Mouse (Mus musculus) common myeloid progenitor, adult 5-6 weeks (primary cell): Measurements from ENCODE around the gene Ldlrad3. TPM values are rescaled to one million over a fixed set of nuclear protein-coding genes. Genes with fewer than 3 reads are reported as not detected.

Experiments
- ATAC-seq: replicated peaks from 2 replicates; pipeline ENCODE4 v1.8.0; 2016; ENCODE audit warnings: low read depth, mild to moderate bottlenecking, moderate TSS enrichment, inconsistent platforms; ENCODE audit not compliant: poor library complexity, severe bottlenecking
- total RNA-seq: library from RNA; stranded (forward); fragments of 200-1000, 187-1606 nt; gene quantifications from 2 replicates; pipeline ENCODE4 v1.2.3, GENCODE M21; 2017

Ldlrad3 gene
- total RNA-seq, 1 experiment from 2014 or later, result 9.2 TPM

DNA sequence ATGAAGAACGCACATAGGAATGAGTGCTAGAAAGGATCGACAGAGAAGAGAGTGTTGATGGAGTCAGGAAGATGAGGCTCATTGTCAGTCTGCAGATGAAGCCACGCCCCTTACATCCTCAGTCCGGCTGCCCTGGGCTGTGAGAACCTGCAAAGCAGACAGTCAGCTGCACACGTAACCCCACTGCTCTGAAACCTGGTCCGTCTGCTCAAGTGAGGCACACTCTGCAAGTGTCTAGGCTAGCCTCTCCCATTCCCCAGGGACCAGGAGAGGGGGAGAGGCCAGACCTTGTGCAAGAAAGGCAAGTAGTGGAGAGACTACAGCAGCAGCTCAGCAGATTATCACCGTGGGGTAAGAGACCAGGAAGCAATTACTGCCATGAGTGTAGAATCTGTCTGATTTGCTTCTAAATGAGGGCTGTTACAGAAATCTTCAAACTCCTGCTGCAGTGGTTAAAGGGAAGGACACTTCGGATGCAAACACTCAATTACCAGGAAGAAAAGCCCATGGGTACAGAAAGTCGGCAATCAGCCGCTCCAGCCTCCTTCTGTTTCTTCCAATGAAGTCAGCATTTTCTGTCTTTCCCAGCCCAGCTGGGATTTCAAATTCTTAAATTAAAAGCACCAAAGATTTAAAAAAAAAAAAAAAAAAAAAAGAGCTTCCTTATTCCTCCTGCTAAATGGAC is 136.2 kb downstream of the Ldlrad3 start:
- ATAC-seq, result peak; percentile 23; the same call in 1 of the 2 replicates

DNA sequence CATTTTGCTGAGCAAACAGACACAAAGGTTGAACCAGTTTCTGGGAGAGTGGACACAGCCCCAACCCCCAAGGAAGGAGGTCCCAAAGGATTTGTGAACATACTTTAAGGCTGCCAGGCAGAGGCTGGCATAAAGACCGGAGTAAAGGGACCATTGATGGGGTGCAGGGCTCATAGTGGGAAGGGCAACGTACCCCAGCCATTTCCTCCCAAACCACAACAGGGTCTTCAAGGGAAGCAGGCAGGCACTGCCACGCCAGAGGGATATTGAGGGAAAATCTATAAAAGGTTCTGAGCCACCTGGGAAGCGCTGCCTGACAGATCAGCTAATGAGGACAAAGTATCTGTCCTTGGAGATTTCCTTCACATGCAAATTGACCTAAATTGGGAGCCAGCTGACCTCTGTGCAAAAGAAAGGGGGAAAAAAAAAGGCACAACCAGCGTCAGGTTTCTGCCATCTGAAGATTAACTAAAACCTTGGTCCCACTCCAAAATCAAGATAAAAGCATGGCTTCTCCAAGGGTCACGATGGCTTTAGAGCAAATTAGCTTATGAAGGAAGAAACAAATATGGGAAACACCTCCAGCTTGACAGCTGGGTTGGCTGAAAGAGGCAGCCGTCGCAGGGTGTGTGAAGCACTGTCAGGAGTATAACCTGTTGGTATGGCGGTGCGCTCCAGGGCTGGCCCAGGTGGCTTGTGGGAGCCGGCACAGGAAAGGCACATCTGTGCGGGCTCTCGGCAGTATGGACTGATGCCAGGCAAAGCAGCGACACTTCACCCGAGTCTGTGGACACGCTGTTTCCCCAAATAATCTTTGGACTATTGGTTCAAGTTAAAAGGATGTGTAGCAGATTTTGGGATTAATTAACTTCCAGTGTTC is 137.6 kb downstream of the Ldlrad3 start:
- ATAC-seq, result no peak

DNA sequence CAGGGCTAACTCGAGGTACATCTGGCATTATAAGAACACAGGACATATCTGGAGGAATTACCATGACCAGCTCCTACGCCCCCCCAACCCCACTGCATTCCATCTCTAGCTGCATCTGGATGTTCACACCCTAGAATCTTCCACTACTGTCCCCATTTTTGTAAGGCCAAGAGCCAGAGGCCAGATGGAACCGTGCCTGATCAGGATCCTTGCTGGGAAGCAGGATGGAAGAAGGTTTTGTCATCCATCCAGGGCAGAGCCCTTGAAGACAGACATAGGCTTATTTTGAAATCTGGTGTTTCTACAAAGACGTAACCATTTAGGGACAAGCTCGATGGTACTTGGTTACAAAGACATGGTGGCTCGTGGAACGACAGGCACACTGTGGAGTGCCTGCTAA is 139.7 kb downstream of the Ldlrad3 start:
- ATAC-seq, result no peak

DNA sequence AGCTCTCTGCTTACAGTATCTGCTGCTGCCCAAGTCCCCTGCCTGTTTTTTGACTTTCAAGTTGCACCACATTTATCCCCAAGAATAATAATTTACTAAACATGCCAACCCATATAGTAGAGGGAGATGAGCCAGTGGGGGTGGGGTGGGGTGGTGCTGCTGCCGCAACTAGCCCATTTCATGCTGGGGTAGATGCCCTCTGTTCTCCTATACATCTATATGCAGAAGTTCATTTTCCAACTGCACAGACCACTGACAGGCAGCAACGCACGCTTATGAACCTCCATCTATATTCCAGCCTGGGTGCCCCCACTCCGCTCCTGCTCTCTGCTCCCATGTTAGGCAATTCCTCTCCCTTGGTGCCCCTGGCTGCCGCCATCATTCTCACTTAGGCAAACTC is 145.7 kb downstream of the Ldlrad3 start:
- ATAC-seq, result no peak

DNA sequence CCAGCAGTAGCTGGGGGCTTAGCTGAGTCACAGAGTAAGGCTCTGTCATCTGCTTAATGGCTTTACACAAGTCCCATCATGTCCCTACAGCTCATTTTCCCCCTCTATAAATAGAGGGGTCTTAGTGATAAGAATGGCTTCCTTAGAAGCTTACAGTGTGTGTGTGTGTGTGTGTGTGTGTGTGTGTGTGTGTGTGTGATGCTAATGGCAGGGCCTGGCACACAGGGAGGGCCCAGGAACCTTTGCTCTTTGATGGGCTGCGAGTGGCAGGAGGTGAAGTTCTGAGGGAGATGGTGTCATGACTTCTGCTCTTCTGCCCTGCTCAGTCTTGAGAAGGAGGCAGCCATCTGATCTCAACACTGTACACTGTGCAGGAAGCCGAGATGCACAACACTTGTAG is 146.2 kb downstream of the Ldlrad3 start:
- no peak for ATAC-seq

DNA sequence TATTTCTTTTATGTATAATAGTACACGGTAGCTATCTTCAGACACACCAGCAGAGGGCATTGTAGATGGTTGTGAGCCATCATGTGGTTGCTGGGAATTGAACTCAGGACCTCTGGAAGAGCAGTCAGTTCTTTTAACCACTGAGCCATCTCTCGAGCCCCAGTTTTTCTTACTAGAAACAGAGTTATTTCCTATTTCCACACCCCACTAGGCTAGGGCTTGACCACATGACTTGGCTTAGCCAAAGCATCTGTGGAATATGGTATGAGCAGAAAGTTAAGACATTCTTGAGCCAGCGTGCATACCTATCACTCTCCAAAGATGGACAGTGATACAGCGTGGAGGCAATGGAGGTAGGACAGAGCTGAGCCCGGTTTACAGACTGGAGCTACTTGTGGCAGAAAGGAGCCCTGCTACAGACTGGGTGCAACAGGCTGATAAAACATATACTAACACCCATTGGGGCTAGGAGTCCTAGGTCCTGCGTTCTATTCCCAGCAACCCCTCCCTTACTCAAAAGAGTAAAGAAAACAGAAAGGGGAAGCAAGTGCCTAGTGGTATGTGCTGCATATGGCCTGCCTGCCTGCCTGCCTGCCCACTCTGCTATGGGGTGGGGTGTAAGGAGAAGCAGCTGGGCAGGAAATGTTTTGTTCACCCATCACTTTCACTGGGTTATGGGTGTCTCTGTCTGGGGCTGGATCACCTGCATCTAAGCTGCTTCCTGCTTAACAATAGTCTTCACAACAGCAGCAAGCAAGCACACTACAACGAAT is 147.1 kb downstream of the Ldlrad3 start:
- peak; percentile 53 for ATAC-seq

DNA sequence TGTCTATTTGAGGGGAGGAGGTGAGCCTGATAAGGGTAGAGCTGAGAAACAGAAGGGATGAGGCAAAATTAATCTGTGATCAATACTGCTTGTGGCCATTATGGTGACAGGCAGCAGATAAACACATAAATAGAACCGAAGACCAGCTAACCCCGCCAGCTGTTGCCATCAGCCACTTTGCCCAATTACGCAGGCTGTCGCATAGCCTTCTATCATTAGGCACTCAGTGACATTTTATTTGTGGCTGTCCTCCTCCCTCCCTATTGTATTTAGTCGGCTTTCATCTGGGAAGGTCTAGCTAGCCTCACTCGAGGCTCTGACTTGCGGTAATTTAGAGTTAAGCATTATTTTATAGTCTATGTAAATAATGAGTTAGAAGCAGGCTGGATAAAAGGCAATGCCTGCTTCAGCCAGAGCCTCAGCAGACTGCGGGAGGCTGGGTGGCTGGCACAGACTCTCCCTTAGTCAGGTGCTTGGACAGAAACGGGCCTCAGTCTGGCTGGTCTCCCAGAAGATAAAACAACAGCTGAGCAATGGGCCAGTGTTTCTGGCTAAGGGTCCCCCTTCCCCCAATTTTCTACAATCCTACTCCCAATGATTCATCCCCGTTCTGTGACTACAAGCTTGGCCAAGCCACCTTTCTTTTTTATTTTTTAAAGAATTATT is 147.8 kb downstream of the Ldlrad3 start:
- no peak for ATAC-seq

DNA sequence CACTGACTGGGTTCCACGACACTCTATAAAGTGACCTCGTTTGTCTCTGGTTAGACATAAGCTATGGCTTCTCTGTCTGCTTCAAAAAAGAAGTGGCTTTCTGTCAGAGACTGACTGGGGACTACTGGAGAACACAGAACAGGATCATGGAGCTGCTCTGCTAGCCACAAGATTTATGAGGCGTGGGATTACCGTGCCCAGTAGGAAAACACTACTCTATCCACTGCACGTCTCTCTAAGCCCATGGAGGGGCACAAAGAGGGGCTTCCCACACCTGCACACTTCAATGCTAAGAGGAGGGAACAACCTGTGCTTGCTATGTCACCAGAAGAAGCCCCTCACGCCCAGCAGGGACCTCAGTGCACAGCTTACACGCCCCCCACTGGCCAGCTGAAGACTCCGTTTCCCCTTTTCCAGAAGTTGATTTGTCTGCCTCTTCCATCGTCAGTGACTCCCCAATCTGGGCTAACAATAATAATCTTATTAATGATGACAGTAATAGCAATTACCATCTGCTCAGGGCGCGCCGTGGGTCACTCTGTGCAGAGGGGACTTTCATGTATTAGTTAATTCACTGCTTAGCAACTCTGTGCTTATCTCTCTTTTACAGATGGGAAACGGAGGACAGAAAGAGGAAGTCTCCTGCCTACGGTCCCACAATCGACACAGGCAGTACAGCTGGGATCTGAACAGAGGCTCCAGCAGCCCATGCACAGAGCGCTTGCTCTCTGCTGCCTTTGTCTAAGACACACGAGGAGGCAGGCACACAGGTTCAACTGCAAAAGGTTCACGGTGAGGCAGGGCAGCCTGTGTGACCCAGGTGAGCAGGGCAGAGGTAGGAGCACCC is 149.3 kb downstream of the Ldlrad3 start:
- ATAC-seq, result peak; percentile 81

DNA sequence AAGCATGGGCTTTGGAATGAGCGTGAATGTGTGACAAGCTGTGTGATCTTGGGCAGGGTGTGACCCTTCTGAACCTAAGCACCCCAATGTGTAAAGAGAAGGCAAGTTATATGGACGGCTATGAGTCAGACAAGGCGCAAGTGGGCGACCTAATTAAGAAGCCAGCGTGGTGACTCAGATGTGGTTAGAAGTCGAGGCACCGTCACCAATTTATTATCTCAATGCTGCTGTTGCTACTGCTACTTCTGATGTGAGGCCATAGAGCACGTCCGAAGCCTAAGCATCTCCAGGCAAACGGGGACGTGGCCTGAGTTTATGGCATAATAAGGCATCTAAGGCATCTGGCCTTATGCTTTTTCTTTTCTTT is 151.7 kb downstream of the Ldlrad3 start:
- ATAC-seq, result peak; percentile 6

DNA sequence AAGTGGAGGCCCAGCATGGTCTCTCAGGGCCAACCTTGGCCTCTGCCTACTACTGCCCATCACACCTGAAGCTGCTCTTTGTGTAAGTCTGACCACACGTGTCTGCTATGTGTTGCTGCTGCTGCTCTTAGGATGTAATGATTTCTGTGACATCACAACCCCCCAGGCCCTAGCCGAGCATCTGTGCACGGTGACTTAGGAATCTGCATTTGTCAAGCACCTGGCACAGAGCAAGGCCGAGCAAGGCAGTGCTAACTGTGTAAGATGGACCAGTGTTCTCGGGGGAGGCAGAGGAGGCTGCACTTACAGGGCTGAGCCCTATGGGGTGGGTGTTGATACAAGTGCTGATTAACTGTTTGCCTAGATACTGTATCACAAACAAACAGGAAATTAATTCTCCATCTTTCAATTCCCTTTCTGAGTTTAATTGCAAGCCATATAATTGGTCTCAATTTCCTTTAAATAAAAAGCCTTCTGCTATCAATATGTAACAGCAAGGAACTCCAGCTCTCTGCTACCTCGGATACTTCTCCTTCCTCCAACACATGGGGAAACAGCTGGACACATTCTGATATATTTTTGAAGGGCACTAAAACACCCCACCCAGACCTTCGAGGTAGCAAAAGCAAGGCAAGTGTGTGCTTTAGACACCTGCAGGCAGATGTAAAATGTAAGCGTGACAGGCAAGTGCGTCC is 152.2 kb downstream of the Ldlrad3 start:
- ATAC-seq, result no peak

DNA sequence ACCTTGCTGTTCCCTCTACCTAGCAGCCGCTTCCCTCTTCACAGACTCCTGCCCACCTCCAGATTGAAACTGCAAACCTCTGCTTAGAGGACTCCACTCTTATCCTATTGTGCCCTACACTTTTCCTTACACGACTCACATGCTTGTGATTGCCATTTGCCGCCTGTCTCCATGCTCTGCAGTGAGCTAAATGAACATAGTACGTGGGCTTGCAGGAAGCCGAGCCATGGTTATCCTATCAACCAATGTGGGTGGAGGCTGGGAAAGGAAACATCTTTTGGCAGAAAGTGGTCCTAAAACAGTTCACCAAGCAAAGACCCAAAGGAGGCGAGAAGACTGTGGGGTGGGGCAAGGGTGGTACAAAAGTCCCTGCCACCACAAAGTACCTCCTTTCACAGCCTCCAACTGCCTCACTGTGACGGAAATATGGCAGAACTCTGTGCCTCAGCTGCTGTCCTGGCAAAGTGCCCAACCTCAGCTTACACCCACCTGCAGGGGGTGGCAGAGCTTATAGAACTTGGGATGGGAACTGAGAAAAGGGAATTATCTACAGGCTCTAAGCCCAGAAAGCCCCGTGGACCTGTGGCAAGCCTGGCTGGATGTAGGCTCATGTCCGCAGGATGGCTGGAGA is 153.4 kb downstream of the Ldlrad3 start:
- no peak for ATAC-seq

DNA sequence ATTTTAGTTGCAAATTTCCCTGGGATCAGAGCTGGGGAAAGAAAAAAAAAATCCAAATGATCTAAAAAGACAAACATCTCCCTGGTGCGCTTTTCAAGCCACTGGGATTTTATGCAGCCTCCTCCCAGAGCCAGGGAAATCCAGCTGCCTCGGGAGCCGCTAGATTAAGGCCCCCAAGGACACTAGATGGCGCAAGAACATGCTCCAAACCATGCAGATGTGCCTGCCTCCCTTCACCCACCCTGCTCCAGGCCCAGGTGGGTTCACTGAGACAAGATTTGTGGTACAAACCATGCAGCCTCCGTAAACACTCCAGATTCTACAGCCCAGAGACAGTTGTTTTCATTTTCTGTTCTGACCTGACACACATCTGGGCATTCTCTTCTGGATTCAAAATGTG is 155.5 kb downstream of the Ldlrad3 start:
- peak; percentile 54; the same call in 1 of the 2 replicates for ATAC-seq

DNA sequence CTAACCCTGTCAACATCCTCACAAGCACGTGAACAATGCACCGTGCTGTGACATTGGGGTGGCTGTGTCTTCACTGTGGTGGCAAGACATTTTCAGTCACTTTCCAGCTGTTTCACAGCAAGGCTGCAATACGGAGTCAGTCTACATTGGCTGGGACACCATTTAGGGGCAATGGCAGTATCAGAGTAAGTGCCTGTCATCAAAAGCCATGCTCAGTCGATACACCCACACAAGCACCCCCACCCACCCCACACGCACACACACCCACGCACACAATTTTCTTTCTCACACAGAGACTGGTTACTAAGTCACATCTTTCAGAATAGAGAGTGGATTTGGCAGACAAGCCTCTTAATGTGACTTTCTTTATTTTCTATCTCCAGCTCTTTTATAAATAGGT is 156.0 kb downstream of the Ldlrad3 start:
- no peak for ATAC-seq

DNA sequence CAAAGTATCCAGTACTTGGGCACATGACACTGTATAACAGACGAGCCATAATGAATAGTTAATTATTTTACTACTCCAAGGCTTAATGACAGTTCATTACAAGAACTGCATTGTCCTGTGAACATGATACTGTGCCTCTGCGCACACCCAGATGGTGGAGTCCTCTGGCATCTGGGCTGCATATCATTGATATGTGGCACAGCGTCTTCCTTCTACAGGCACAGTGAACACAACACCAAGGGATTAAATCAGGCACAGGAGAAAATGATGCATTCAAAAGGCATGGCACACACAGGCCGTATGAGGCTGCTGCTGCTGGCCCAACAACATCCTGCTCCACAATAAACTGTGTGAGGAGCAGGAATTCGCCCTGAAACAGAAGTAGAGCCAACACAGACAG is 156.5 kb downstream of the Ldlrad3 start:
- ATAC-seq, result no peak

DNA sequence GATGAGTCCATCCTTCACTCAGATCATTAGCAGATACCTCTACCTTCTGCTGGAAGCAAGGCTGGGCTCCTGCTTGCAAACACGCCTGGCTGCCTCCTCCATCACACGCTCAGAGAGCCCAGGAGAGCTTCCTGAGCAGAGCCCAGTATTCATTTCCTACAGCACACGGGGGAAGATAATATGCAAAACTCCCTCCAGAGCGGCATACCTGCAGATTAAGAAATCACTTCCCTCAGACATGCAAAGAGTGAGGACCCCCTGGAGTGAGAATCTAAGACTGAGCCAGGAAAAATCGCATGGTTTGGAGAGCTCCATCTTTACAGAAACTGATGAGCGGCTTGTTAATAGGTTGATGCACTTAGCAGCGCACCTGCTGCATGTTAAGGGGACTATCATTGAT is 158.9 kb downstream of the Ldlrad3 start:
- ATAC-seq, result no peak

DNA sequence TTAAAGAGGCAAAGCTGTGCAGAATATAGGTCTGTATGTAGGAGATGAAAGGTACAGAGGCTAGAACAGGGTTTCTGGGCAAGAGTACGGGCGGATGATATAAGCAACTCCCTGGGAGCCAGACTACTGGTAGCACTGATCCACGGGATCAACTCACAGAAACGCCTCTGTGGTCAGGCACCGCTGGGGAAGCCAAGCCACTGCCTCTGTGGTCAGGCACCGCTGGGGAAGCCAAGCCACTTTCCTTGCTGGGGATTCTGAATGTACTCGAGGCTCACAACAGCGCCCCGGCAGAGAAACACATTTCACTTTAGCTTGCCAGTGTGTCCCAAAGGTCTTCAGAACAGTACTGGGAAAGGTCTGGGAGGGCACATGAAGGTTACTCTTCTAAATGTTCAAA is 160.0 kb downstream of the Ldlrad3 start:
- ATAC-seq, result peak; percentile 71

DNA sequence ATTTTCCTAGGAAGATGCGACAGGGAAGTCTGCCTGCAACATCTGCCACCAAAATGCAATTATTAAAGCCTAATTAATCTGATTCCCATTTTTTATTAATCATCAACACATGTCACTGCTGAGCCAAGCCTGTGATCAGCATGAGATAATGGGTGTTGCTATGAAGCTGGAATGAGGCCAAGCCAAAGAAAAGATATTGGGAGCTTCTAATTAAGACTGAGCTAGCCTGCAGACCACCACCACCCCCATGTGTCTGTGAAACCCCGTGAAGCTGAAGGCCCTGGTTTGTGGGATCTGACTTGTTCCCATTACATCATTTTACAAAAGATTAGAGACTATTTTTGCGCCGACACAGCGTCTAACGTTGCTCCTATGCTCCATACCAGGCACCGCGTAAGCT is 161.7 kb downstream of the Ldlrad3 start:
- ATAC-seq, result no peak

DNA sequence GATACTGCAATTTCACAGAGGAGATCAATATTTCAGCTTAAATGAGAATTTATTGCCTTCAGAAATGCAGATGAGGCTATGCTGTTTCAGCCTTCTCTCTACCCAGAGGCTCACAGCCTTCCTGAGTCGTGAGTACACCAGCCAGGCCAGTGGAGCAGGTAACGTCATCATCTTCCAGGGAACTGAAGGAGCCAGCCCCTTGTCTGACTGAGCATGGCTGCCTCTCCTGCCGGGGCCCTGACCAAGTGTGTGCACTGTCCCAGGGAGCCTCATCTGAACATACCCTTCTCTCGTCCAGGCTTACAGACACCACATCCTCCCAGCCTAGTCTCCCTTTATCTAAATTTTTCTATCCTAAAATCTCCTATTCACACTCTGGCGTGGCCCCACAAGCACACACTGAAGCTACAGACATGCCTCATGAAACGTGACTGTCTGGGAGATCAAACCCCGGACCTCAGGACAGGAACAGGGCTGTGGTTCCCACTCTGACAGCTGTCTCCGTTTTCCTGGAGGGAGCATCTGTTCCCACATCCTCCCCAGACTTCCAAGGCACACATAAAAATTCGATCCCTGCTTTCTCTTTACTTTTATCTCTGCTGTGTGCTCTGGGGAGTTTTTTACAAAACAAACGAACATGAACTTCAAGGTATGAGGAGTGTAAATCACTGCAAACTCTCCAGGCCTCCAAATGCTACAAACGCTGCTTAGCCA is 164.7 kb downstream of the Ldlrad3 start:
- ATAC-seq, result no peak
